Mouse (Mus musculus) lung, embryonic 14.5 days (tissue): Measurements from ENCODE around the gene Tfrc. TPM values are rescaled to one million over a fixed set of nuclear protein-coding genes. Genes with fewer than 3 reads are reported as not detected.

ENCODE experiments used
- ATAC-seq: fragments of 200-750 bp; cut with Nextera tagmentation; 2 replicates; pipeline ENCODE4 v1.8.0; 2017; ENCODE audit warnings: mild to moderate bottlenecking, moderate TSS enrichment, moderate library complexity; ENCODE audit not compliant: insufficient read depth
- DNase-seq: peaks from one replicate; pipeline ENCODE4 v3.0.0-alpha.2; 2015
- H3K27ac ChIP-seq: fragments of 300-500 bp; sonication (generic); 2 replicates; pipeline ENCODE4 v1.5.1; 2014; ENCODE audit warnings: low read depth, mild to moderate bottlenecking, moderate library complexity
- H3K27me3 ChIP-seq: fragments of 300-500 bp; sonication (generic); 2 replicates; pipeline ENCODE4 v1.6.1; 2014; ENCODE audit warnings: low read length, control low read depth; ENCODE audit not compliant: insufficient read depth
- H3K36me3 ChIP-seq: fragments of 300-500 bp; sonication (generic); 2 replicates; pipeline ENCODE4 v1.6.1; 2014; ENCODE audit warnings: control low read depth; ENCODE audit not compliant: insufficient read depth
- H3K4me1 ChIP-seq: fragments of 300-500 bp; sonication (generic); 2 replicates; pipeline ENCODE4 v1.6.1; 2014; ENCODE audit warnings: antibody characterized with exemption, control low read depth; ENCODE audit not compliant: insufficient read depth
- H3K4me2 ChIP-seq: fragments of 300-500 bp; sonication (generic); 2 replicates; pipeline ENCODE4 v1.6.1; 2014; ENCODE audit warnings: mild to moderate bottlenecking
- H3K4me3 ChIP-seq: fragments of 300-500 bp; sonication (generic); 2 replicates; pipeline ENCODE4 v1.5.1; 2014; ENCODE audit warnings: low read depth, low read length
- H3K9ac ChIP-seq: fragments of 300-500 bp; sonication (generic); 2 replicates; pipeline ENCODE4 v1.6.1; 2014
- H3K9me3 ChIP-seq: fragments of 300-500 bp; sonication (generic); 2 replicates; pipeline ENCODE4 v1.6.1; 2016; ENCODE audit warnings: low read depth, low read length, control low read depth
- CTCF ChIP-seq: IDR thresholded peaks from 2 replicates; pipeline ENCODE4 v1.5.1; 2016; ENCODE audit warnings: antibody characterized with exemption, low read depth
- WGBS: fragments of 180-500 bp; shearing (Covaris S2); extraction: QIAGEN DNeasy Blood & Tissue Kit; methylation state at CpG from one replicate; pipeline ENCODE4 v1.1.7; 2014; 5-methylcytosine and 5-hydroxymethylcytosine counted together
- polyA plus RNA-seq: library from polyadenylated mRNA; unstranded; fragments of >200 nt; fragmentation: Nextera tagmentation; extraction: Ambion mirVana; gene quantifications from 2 replicates; pipeline ENCODE4 v1.2.1, GENCODE M21; 2014

The Tfrc gene
- polyA plus RNA-seq, 1 experiment from 2014 or later: 71.2 TPM

DNA sequence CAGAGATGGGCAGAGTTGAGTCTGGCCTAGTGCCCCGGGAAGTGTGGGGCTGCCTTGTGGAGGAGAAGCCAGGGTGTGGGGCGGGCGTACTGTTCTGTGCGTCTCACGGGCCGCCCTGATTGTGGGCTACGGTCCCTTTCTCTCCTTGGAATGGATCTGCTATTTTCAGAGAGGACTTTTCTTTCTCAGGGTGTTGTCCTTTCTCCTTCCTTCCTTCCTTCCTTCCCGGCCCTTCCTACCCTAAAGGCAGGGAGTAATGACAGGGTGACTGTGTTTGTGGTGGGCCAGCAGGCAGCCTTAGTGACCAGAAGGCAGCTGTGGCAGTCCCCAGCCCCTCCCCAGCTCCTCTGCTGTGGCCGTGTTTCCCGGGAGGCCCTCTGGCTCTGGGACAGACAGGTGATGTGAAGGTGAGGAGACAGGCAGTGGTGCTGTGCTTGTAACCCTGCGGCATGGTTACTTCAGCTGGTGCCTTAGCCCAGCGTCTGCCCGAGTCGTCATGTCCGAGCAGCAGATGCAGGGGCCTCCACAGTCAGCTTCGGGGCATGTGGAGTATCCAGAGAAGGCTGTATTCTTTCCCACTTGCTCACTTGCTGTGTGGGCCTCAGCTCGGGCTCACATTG, 65.5 kb downstream of the Tfrc start:
- no peaks in the 10 kb centered on the region for H3K27me3 ChIP-seq
- 83% methylated on average over 17 of the region's 17 CpGs for WGBS
- no peak overlapping the region for H3K27ac ChIP-seq
- no peaks in the 10 kb centered on the region for H3K4me1 ChIP-seq
- no peak for TF ChIP-seq CTCF
- H3K4me3 ChIP-seq: no peak overlapping the region
- ATAC-seq: no peak
- H3K4me2 ChIP-seq: no peak overlapping the region
- no peak overlapping the region for H3K9ac ChIP-seq
- H3K36me3 ChIP-seq: peaks cover 96% of the 10 kb centered on the region
- no peak for DNase-seq
- no peaks in the 10 kb centered on the region for H3K9me3 ChIP-seq

DNA sequence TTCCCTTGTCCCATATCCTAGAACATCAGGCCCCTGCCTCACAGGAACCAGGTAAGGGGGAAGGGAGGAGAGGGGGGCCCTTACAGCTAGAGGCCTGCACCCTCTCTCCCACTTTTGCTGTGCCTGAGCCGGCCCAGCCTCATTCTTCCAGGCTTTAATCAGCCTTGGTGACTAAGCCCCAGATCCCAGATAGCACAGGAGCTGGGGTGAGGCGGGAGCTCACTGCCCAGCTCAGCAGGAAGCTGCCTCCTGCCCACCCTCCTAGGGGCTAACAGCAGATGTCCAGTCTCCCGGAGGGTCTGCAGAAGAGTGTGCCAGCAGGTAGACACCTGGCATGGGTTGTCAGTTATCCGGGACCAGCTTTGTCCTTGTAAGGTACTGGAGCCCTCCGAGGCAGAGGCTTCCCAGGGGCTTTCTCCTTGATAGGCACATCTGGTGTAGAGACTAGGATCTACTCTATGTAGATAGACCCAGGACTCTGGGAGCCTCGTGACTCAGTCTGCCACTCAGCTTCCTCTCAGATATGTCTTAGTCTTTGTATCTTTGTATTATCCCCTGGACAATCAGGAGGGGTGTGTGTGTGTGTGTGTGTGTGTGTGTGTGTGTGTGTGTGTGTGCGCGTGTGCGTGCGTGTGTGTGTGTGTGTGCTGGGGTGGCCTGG, 68.5 kb downstream of the Tfrc start:
- no peaks in the 10 kb centered on the region for H3K27me3 ChIP-seq
- WGBS: 86% methylated on average over 10 of the region's 10 CpGs
- DNase-seq: no peak
- no peak for TF ChIP-seq CTCF
- no peak overlapping the region for H3K4me3 ChIP-seq
- ATAC-seq: no peak
- no peaks in the 10 kb centered on the region for H3K9me3 ChIP-seq
- no peak overlapping the region for H3K4me2 ChIP-seq
- H3K27ac ChIP-seq: no peak overlapping the region
- H3K9ac ChIP-seq: no peak overlapping the region
- H3K4me1 ChIP-seq: no peaks in the 10 kb centered on the region
- H3K36me3 ChIP-seq: peaks cover 96% of the 10 kb centered on the region

DNA sequence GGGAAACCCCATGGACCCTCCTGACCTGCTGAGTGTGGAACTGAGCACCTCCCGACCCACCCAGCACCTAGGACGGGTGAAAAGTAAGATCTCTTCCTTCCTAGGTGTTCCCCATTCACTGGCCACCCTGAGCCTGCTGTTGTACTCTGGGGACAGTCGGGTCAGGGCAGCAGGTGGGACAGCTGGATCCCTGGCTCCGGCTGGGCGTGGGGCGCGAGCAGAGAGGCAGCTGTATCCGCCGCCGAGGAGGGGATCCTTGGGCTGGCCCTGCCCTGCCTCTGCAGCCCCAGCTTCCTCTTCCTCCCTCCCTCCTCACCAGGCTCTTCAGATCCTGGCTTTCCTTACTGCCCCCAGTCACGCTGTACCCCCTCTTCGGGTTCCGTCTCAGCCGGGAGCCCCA, 69.2 kb downstream of the Tfrc start:
- H3K27ac ChIP-seq: no peak overlapping the region

DNA sequence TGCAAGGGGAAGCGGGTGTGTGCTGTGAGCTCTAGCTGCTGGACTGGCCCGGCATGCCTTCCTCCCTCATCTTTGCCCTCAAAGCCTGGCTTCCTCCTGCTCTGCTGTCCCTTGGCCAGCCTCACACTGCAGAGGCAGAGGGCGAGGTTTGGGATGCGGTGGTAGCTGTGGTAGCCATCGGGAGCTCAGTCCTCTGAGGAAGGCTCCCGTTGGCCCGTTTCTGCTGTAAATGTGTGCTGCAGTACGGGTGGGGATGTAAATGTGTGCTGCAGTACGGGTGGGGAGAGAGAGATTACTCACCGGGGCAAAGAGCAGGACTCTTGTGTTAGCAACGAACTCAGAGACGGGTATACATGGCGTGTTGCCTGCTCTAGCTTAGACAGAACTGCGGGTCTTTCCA, 70.1 kb downstream of the Tfrc start:
- ATAC-seq: no peak
- H3K27me3 ChIP-seq: no peaks in the 10 kb centered on the region
- no peak overlapping the region for H3K9ac ChIP-seq
- no peak for DNase-seq
- H3K36me3 ChIP-seq: peaks cover 92% of the 10 kb centered on the region
- no peak overlapping the region for H3K4me2 ChIP-seq
- H3K9me3 ChIP-seq: no peaks in the 10 kb centered on the region
- WGBS: 80% methylated on average over 14 of the region's 14 CpGs
- no peaks in the 10 kb centered on the region for H3K4me1 ChIP-seq
- no peak for TF ChIP-seq CTCF
- no peak overlapping the region for H3K27ac ChIP-seq
- no peak overlapping the region for H3K4me3 ChIP-seq

More for the DNA sequence above, 69.2 kb downstream of the Tfrc start:
- ATAC-seq (no peak), DNase-seq (no peak)
- WGBS: 69% methylated on average over 14 of the region's 14 CpGs
- TF ChIP-seq CTCF: no peak
- Histone ChIP-seq H3K9ac (no peak overlapping the region), H3K27me3 (no peaks in the 10 kb centered on the region), H3K9me3 (no peaks in the 10 kb centered on the region), H3K36me3 (peaks cover 95% of the 10 kb centered on the region), H3K4me2 (no peak overlapping the region), H3K4me3 (no peak overlapping the region), H3K4me1 (no peaks in the 10 kb centered on the region)

DNA sequence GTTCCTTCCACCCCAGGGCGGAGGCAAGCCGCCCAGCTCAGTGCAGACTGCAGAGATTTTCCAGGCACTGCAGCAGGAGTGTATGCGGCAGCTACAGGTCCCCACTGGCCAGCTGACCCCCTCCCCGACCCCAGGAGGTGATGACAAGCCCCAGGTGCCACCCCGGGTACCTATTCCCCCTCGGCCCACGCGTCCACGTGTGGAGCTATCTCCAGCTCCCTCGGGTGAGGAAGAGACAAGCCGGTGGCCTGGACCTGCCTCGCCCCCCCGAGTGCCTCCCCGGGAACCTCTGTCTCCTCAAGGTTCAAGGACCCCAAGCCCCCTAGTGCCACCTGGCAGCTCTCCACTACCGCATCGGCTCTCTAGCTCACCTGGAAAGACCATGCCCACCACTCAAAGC, 71.3 kb downstream of the Tfrc start:
- Histone ChIP-seq H3K4me2 (no peak overlapping the region), H3K9me3 (no peaks in the 10 kb centered on the region), H3K27me3 (no peaks in the 10 kb centered on the region), H3K36me3 (peaks cover 82% of the 10 kb centered on the region), H3K27ac (no peak overlapping the region), H3K4me1 (no peaks in the 10 kb centered on the region), H3K4me3 (no peak overlapping the region), H3K9ac (no peak overlapping the region)
- DNase-seq: no peak
- 90% methylated on average over 16 of the region's 16 CpGs for WGBS
- no peak for ATAC-seq
- no peak for TF ChIP-seq CTCF

DNA sequence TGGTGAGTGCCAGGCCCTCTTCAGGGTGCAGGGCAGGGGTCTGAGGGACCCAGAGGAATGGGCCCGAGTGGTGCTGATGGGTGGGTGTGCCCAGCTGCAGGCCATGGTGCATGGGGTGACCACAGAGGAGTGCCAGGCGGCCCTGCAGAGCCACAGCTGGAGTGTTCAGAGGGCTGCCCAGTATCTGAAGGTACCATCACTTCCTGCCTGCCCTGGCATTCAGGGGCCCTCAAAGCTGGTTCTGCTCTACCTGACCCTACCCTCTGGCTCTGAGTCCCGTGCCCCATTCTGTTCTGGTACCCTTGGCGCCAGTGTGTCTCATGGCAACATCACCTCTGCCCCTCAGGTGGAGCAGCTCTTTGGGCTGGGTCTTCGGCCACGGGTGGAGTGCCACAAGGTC, 72.1 kb downstream of the Tfrc start:
- no peak for TF ChIP-seq CTCF
- H3K9ac ChIP-seq: no peak overlapping the region
- 89% methylated on average over 6 of the region's 6 CpGs for WGBS
- no peak overlapping the region for H3K27ac ChIP-seq
- H3K36me3 ChIP-seq: peaks cover 74% of the 10 kb centered on the region
- H3K4me3 ChIP-seq: no peak overlapping the region
- no peaks in the 10 kb centered on the region for H3K9me3 ChIP-seq
- H3K4me2 ChIP-seq: no peak overlapping the region
- H3K4me1 ChIP-seq: no peaks in the 10 kb centered on the region
- DNase-seq (no peak), ATAC-seq (no peak)
- H3K27me3 ChIP-seq: no peaks in the 10 kb centered on the region

DNA sequence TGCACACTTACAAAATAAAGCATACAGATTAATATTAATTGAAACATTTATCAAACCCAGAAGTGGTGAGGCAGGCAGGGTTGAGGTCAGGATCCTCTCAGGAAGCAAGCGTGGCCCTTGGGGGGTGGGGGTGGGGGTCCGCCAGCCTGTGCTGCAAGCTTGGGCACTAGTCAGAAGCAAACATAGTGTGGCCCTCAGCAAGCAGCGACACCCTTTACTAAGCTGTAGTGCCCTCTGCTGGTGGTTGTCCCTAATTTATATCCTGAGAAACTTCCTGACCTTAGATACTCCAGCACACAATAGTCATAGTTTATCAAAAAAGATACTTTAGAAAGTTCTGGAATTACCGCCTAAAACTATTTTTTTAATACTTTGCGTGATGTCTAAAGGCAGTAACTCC, 73.5 kb downstream of the Tfrc start:
- no peaks in the 10 kb centered on the region for H3K27me3 ChIP-seq
- DNase-seq: peak; percentile 94
- no peak overlapping the region for H3K4me2 ChIP-seq
- H3K9me3 ChIP-seq: no peaks in the 10 kb centered on the region
- H3K9ac ChIP-seq: no peak overlapping the region
- peak; percentile 83 for TF ChIP-seq CTCF
- H3K4me1 ChIP-seq: no peaks in the 10 kb centered on the region
- WGBS: 29% methylated on average over 5 of the region's 5 CpGs
- H3K36me3 ChIP-seq: peaks cover 60% of the 10 kb centered on the region
- peak; percentile 33; the same call in 1 of the 2 replicates for ATAC-seq
- no peak overlapping the region for H3K27ac ChIP-seq
- no peak overlapping the region for H3K4me3 ChIP-seq

Other genes starting within 250 kb of the Tfrc start
- gene Tm4sf19, start 208.4 kb upstream of the Tfrc start, polyA plus RNA-seq: not detected in 2 replicates
- 27.7 and 28.1 TPM in 2 replicates for gene Tctex1d2, start 189.2 kb upstream of the Tfrc start, polyA plus RNA-seq
- 39.5 and 40.4 TPM in 2 replicates for gene Pcyt1a, start 178.0 kb upstream of the Tfrc start, polyA plus RNA-seq
- 0.24 and 0.60 TPM in 2 replicates for gene Slc51a, start 121.0 kb upstream of the Tfrc start, polyA plus RNA-seq
- not detected in 2 replicates for gene Zdhhc19, start 112.7 kb upstream of the Tfrc start, polyA plus RNA-seq
- 20.0 and 21.6 TPM in 2 replicates for gene Tnk2, start 35.0 kb downstream of the Tfrc start, polyA plus RNA-seq
- 0.67 and 0.93 TPM in 2 replicates for gene Muc4, start 127.0 kb downstream of the Tfrc start, polyA plus RNA-seq
- gene Muc20, start 188.5 kb downstream of the Tfrc start, polyA plus RNA-seq: not detected in 2 replicates
- gene Smbd1, start 201.6 kb downstream of the Tfrc start, polyA plus RNA-seq: not detected in 2 replicates